Comparison of ENCODE assay signal across 10 mouse cellular contexts in genomic region chrX:8732907-8733306, GRCm38 (mm10). TPM values are rescaled to one million over a fixed set of nuclear protein-coding genes. Genes with fewer than 3 reads are reported as not detected.
A peak's percentile ranks its signal among the peaks of the same experiment; 100 is the strongest.
DNase-seq lines count a peak whose midpoint lies in the region; ATAC-seq and TF ChIP-seq lines count a peak whose summit lies in the region.
"Had no signal": no experiment of that assay in that cellular context is flagged by ENCODE, and none has a peak within 500 bp of the region (broad histone marks: within the 10 kb centered on the region; RNA-seq: fewer than 3 reads in every experiment).

No protein-coding gene starts in this region.

- no peak for TF ChIP-seq POLR2A in cortical plate, adult 2 months (IDR thresholded peaks at IDR 0.05; ENCODE audit: extremely low read depth, insufficient read depth, low read length)

- DNase-seq in heart, postnatal 0 days (ENCODE audit: low spot score), result no peak
- DNase-seq in heart, postnatal 25 days (ENCODE audit: low spot score), result no peak
- peak; percentile 3 for DNase-seq in urinary bladder, postnatal 25 days (ENCODE audit: low spot score)
- no peak for DNase-seq in urinary bladder, postnatal 36 days (ENCODE audit: low spot score in 2 of 2)
- DNase-seq in layer of hippocampus, postnatal 10 days (ENCODE audit: low spot score in 2 of 2), result peak; percentile 9 to 36
- DNase-seq in telencephalon, adult 2 months (ENCODE audit: low read depth, low spot score), result peak; percentile 0
- no peak for DNase-seq in T-cell, adult 2 months (ENCODE audit: low spot score)

- no peaks in the 10 kb centered on the region for H3K9me3 ChIP-seq in heart, postnatal 0 days (replicated peaks; ENCODE audit: control insufficient read depth, low read length)

- H3K9ac ChIP-seq in heart, postnatal 0 days (replicated peaks; ENCODE audit: low read depth, low read length), result no peak overlapping the region

- H3K4me3 ChIP-seq in heart, postnatal 0 days (ENCODE audit: low read depth, low read length), result no peak overlapping the region
- no peak overlapping the region for H3K4me3 ChIP-seq in cortical plate, adult 2 months (ENCODE audit: insufficient read depth, low read length)

- no peak overlapping the region for H3K4me2 ChIP-seq in heart, postnatal 0 days (ENCODE audit: low read depth, low read length)

- WGBS in heart, postnatal 0 days, result 40% methylated on average over 5 of the region's 5 CpGs

- H3K4me1 ChIP-seq in heart, postnatal 0 days (ENCODE audit: control insufficient read depth, insufficient read depth), result no peaks in the 10 kb centered on the region
- no peaks in the 10 kb centered on the region for H3K4me1 ChIP-seq in cortical plate, adult 2 months (ENCODE audit: control insufficient read depth, insufficient read depth, low read length)

- H3K27ac ChIP-seq in heart, postnatal 0 days (ENCODE audit: low read depth), result no peak overlapping the region
- no peak overlapping the region for H3K27ac ChIP-seq in cortical plate, adult 2 months (ENCODE audit: insufficient read depth, low read length)

- H3K36me3 ChIP-seq in heart, postnatal 0 days (replicated peaks; ENCODE audit: control insufficient read depth, insufficient read depth, low read length), result no peaks in the 10 kb centered on the region

- TF ChIP-seq EP300 in heart, postnatal 0 days (IDR thresholded peaks at IDR 0.05; ENCODE audit: low read depth), result no peak

- TF ChIP-seq CTCF in heart, postnatal 0 days (IDR thresholded peaks at IDR 0.05; ENCODE audit: low read depth), result peak; percentile 9; the same call in 1 of the 2 replicates
- TF ChIP-seq CTCF in cortical plate, adult 2 months (IDR thresholded peaks at IDR 0.05; ENCODE audit: extremely low read depth, insufficient read depth, low read length), result peak; percentile 25; the same call in 1 of the 2 replicates

- ATAC-seq in heart, postnatal 0 days (ENCODE audit: insufficient read depth, low read depth), result no peak

- intact Hi-C loops in heart, postnatal 25 days (cut with DNase I), result loop anchor here (5.0 kb wide), 1 partner anchor 121 kb away; no protein-coding TSS in a partner anchor

- H3K27me3 ChIP-seq in heart, postnatal 0 days (ENCODE audit: control insufficient read depth, insufficient read depth, low read length), result no peaks in the 10 kb centered on the region

RNA-seq across cellular contexts. Expression of gene Ssx9, which starts 15.3 kb away (rescaled TPM):
- total RNA-seq in heart, postnatal 0 days (2014; rRNA removed; ENCODE audit: low replicate concordance), result not detected in 2 replicates
- not detected in 2 replicates for polyA plus RNA-seq in heart, postnatal 0 days (2015; fragmentation: Nextera tagmentation; extraction: Ambion mirVana)
- total RNA-seq in heart, postnatal 25 days (2021), result not detected
- polyA plus RNA-seq in cortical plate, adult 2 months (2012; rRNA removed), result not detected in 2 replicates
- total RNA-seq in layer of hippocampus, postnatal 10 days (2021), result not detected
- total RNA-seq: left cerebral cortex, adult 8-10 months had no signal
- polyA plus RNA-seq: neural tube, embryonic 14.5 days had no signal

RNA-seq across cellular contexts. Expression of gene Ssxb8, which starts 42.3 kb away (rescaled TPM):
- not detected in 2 replicates for total RNA-seq in heart, postnatal 0 days (2014; rRNA removed; ENCODE audit: low replicate concordance)
- not detected in 2 replicates for polyA plus RNA-seq in heart, postnatal 0 days (2015; fragmentation: Nextera tagmentation; extraction: Ambion mirVana)
- not detected for total RNA-seq in heart, postnatal 25 days (2021)
- not detected in 2 replicates for polyA plus RNA-seq in cortical plate, adult 2 months (2012; rRNA removed)
- total RNA-seq in layer of hippocampus, postnatal 10 days (2021), result not detected
- total RNA-seq: left cerebral cortex, adult 8-10 months had no signal
- polyA plus RNA-seq: neural tube, embryonic 14.5 days had no signal

Comparison
In these comparisons a context has a peak if more than half of its experiments do, and no peak if none do; other contexts are left out.
1. DNase-seq: peak in urinary bladder, postnatal 25 days (single experiment), layer of hippocampus, postnatal 10 days (2 of 2) and telencephalon, adult 2 months (single experiment); none in heart, postnatal 0 days (single experiment), heart, postnatal 25 days (single experiment), urinary bladder, postnatal 36 days (0 of 2) and T-cell, adult 2 months (single experiment).